Mouse (Mus musculus) midbrain, postnatal 0 days (tissue): ENCODE data around the gene Hoxc4. TPM values are rescaled to one million over a fixed set of nuclear protein-coding genes. Genes with fewer than 3 reads are reported as not detected.

Source experiments
- ATAC-seq: fragments of 200-750 bp; cut with Nextera tagmentation; 2 replicates; pipeline ENCODE4 v1.8.0; 2017; ENCODE audit warnings: moderate number of reproducible peaks, mild to moderate bottlenecking, moderate TSS enrichment, moderate library complexity; ENCODE audit not compliant: low FRiP score
- DNase-seq: peaks from one replicate; pipeline ENCODE4 v3.0.0-alpha.2; 2015; ENCODE audit warnings: low spot score
- H3K27ac ChIP-seq: fragments of 300-500 bp; sonication (generic); 2 replicates; pipeline ENCODE4 v1.5.1; 2014; ENCODE audit warnings: low read depth, mild to moderate bottlenecking, low read length, mixed read lengths
- H3K27me3 ChIP-seq: fragments of 300-500 bp; sonication (generic); 2 replicates; pipeline ENCODE4 v1.6.1; 2014; ENCODE audit warnings: low read length, control low read depth, mixed read lengths; ENCODE audit not compliant: insufficient read depth
- H3K36me3 ChIP-seq: fragments of 300-500 bp; sonication (generic); 2 replicates; pipeline ENCODE4 v1.6.1; 2014; ENCODE audit warnings: low read length, control low read depth, mixed read lengths; ENCODE audit not compliant: insufficient read depth
- H3K4me1 ChIP-seq: fragments of 300-500 bp; sonication (generic); 2 replicates; pipeline ENCODE4 v1.6.1; 2014; ENCODE audit warnings: mild to moderate bottlenecking, control low read depth, antibody characterized with exemption, low read length, mixed read lengths; ENCODE audit not compliant: insufficient read depth
- H3K4me2 ChIP-seq: fragments of 300-500 bp; sonication (generic); 2 replicates; pipeline ENCODE4 v1.6.1; 2014; ENCODE audit warnings: low read depth, mild to moderate bottlenecking, low read length, mixed read lengths; ENCODE audit not compliant: poor library complexity, severe bottlenecking
- H3K4me3 ChIP-seq: fragments of 300-500 bp; sonication (generic); 2 replicates; pipeline ENCODE4 v1.5.1; 2014; ENCODE audit warnings: low read depth, mild to moderate bottlenecking, low read length, moderate library complexity
- H3K9ac ChIP-seq: fragments of 300-500 bp; sonication (generic); replicated peaks from 2 replicates; pipeline ENCODE4 v1.6.1; 2014; ENCODE audit warnings: mild to moderate bottlenecking, low read length, moderate library complexity, mixed read lengths; ENCODE audit not compliant: poor library complexity, severe bottlenecking
- H3K9me3 ChIP-seq: fragments of 300-500 bp; sonication (generic); 2 replicates; pipeline ENCODE4 v1.6.1; 2016; ENCODE audit warnings: low read length, control low read depth
- CTCF ChIP-seq: IDR thresholded peaks from 2 replicates; pipeline ENCODE4 v1.5.1; 2016; ENCODE audit warnings: antibody characterized with exemption, mild to moderate bottlenecking
- WGBS: fragments of 180-500 bp; shearing (Covaris S2); extraction: QIAGEN DNeasy Blood & Tissue Kit; methylation state at CpG from one replicate; pipeline ENCODE4 v1.1.7; 2014; 5-methylcytosine and 5-hydroxymethylcytosine counted together
- polyA plus RNA-seq: library from polyadenylated mRNA; unstranded; fragments of >200 nt; fragmentation: Nextera tagmentation; extraction: Ambion mirVana; gene quantifications from 2 replicates; pipeline ENCODE4 v1.2.1, GENCODE M21; 2015
- total RNA-seq: library from RNA; depleted of rRNA; stranded (reverse); fragments of >200 nt; gene quantifications from 2 replicates; pipeline ENCODE4 v1.2.3, GENCODE M21; 2014

Hoxc4 gene
- total and polyA plus RNA-seq, 2 experiments from 2014 or later = 2.2 TPM; not detected in 1

DNA sequence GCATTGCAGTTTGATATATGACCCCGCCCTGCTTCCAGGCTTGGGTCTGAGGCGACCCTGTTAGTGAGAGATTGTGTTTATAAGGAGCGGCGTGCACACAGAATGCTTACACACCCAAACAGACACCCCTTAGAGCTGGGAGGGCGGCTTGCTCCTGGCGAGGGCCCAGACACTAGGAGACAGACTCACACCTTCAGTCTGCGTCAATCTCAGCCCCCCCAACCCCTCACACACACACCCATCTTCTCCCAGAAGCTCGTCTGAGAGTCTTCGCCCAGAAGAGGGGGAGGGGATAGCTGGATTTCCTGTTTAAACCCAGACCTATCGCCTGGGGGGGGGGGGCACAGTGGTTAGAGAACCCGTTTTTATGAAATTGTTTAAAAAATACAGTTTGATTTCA, 18.8 kb upstream of the Hoxc4 start:
- ATAC-seq = no peak
- Histone ChIP-seq H3K4me1 (0 out of 2 replicates have a peak, but pooled peaks cover 3% of the 10 kb centered on the region), H3K27ac (no peak overlapping the region), H3K9me3 (no peaks in the 10 kb centered on the region), H3K4me3 (no peak overlapping the region), H3K9ac (no peak overlapping the region), H3K36me3 (no peaks in the 10 kb centered on the region), H3K4me2 (no peak overlapping the region), H3K27me3 (peaks cover 99% of the 10 kb centered on the region)
- 4% methylated on average over 11 of the region's 11 CpGs for WGBS
- DNase-seq = no peak
- TF ChIP-seq CTCF = no peak

DNA sequence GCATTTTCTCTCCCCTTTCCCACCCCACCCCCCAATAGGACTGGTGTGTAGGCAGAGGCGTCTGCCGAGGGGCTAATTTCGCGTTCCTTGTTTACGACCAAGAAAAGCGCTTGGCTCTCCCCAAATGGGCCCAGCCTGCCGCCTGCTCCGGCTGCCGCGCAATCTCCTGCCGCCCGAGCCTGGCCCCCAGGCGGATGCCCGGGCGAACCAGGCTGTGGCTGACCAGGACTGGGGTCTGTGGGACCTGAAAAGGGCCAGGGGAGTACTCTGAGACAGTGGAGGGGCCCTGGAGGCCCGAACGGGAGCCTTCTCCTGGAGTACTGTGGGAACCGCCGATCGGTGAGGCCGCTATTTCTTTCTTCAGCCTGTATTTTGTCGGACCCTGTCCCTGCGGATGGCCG, 18.2 kb upstream of the Hoxc4 start:
- H3K27me3 ChIP-seq = peaks cover 99% of the 10 kb centered on the region
- ATAC-seq (no peak), DNase-seq (no peak)
- no peaks in the 10 kb centered on the region for H3K9me3 ChIP-seq
- 2% methylated on average over 24 of the region's 24 CpGs for WGBS
- no peak overlapping the region for H3K27ac ChIP-seq
- no peak overlapping the region for H3K4me2 ChIP-seq
- H3K4me3 ChIP-seq = no peak overlapping the region
- H3K4me1 ChIP-seq = 0 out of 2 replicates have a peak, but pooled peaks cover 3% of the 10 kb centered on the region
- no peaks in the 10 kb centered on the region for H3K36me3 ChIP-seq
- TF ChIP-seq CTCF = no peak
- no peak overlapping the region for H3K9ac ChIP-seq

DNA sequence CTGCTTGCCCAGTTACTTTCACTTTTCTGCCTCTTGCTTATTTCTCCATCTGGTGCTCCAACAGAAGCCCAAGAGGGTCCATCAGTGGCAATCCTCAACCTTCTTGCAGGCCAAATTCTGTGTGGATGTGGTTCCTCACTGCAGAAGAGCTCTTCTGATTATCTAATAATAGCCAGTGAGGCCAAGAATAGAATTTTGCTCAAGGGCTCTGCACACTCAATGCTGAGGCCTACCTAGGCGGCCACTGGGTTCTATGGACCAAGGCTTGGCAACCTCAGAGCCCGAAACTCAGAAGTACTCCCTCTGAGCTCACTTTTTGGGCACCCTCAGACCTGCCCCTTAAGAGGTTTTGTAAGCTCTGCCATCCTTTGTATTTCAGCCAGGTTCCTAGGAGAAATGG, 17.4 kb upstream of the Hoxc4 start:
- DNase-seq = no peak
- Histone ChIP-seq H3K9me3 (no peaks in the 10 kb centered on the region), H3K4me2 (no peak overlapping the region), H3K9ac (no peak overlapping the region), H3K4me1 (0 out of 2 replicates have a peak, but pooled peaks cover 3% of the 10 kb centered on the region), H3K36me3 (no peaks in the 10 kb centered on the region), H3K27me3 (peaks cover 99% of the 10 kb centered on the region), H3K27ac (no peak overlapping the region), H3K4me3 (no peak overlapping the region)
- TF ChIP-seq CTCF = no peak
- no peak for ATAC-seq
- 8% methylated on average over 2 of the region's 2 CpGs for WGBS

DNA sequence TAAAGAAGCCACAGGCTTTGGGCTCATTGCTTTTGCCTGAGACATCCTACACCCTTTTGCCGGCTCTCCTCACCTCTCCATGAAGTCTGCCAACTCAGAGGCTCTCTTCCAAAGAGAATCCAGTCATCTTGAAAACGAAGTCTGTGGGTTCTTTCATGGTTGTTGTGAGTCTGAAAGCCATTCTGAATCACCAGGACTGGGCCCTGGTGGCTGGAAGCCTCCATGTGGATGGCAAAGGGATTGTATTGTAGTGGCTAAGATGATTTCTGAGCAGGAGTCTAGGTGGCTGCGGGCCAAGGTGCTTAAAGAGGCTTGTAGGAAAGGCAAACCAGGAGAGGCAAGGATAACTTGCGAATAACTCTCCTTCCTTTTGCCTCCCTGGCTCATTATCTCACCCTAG, 16.6 kb upstream of the Hoxc4 start:
- Histone ChIP-seq H3K4me1 (0 out of 2 replicates have a peak, but pooled peaks cover 3% of the 10 kb centered on the region), H3K36me3 (no peaks in the 10 kb centered on the region), H3K27ac (no peak overlapping the region), H3K4me2 (no peak overlapping the region), H3K27me3 (peaks cover 100% of the 10 kb centered on the region), H3K9ac (no peak overlapping the region), H3K9me3 (no peaks in the 10 kb centered on the region), H3K4me3 (no peak overlapping the region)
- DNase-seq (no peak), ATAC-seq (no peak)
- WGBS = 11% methylated on average over 4 of the region's 4 CpGs
- TF ChIP-seq CTCF = no peak

DNA sequence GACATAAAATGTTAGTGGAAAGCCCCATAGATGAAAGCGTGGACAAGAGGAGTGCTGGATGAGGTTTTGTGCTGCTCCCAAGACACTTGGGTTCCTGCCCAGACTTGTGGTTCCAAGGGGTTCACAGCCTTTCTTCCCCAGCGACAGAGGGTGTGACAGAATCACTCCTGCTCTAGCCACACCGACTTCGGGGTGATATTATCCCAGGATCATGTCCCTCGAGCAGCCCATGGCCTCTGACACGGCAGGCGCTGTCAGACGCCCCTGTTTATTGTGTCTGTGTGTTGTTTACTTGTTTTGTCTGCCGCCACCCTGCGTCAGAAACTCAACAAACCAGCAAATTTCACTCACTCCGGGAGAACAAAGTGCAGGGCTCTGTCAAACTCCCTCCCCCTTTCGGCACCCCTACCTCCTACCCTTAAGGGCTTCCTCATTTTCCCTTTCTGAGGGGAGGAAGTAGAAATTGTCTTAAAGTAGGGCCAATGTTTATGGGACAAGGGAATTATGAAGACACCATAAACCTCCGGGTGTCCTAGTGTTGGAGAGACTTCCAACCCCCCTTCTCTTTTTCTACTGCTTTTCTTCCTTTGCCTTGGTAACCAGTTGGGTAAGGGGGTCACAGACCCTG, 15.8 kb upstream of the Hoxc4 start:
- Histone ChIP-seq H3K36me3 (no peaks in the 10 kb centered on the region), H3K4me1 (0 out of 2 replicates have a peak, but pooled peaks cover 3% of the 10 kb centered on the region), H3K9ac (no peak overlapping the region), H3K27me3 (peaks cover 100% of the 10 kb centered on the region), H3K4me2 (no peak overlapping the region), H3K27ac (no peak overlapping the region), H3K4me3 (no peak overlapping the region), H3K9me3 (no peaks in the 10 kb centered on the region)
- 3% methylated on average over 13 of the region's 13 CpGs for WGBS
- ATAC-seq (no peak), DNase-seq (no peak)
- TF ChIP-seq CTCF = no peak

DNA sequence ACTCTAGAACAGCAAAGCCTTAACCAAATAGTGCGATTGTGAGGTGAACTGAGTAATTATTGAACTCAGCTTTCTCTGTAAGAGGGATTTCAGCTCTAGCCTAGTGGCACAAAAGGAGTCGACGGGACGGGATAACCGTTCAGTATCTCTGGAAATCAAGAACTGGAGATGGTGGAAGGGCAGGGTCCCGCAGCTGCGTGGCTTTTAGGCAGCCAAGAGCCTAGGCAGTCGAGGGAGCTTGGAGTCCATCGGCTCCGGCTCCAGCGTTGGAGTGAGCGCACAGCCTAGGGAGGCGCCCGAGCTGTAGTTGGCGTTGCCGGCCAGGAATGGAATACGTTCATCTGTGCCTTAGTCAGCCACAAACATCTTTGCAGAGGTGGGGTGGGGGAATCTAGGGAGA, 13.4 kb upstream of the Hoxc4 start:
- no peak overlapping the region for H3K9ac ChIP-seq
- ATAC-seq (no peak), DNase-seq (no peak)
- no peaks in the 10 kb centered on the region for H3K36me3 ChIP-seq
- under 1% methylated on average over 17 of the region's 17 CpGs for WGBS
- no peaks in the 10 kb centered on the region for H3K9me3 ChIP-seq
- H3K4me3 ChIP-seq = no peak overlapping the region
- no peak overlapping the region for H3K4me2 ChIP-seq
- H3K27ac ChIP-seq = no peak overlapping the region
- no peak for TF ChIP-seq CTCF
- peaks cover 99% of the 10 kb centered on the region for H3K27me3 ChIP-seq
- no peaks in the 10 kb centered on the region for H3K4me1 ChIP-seq
